Mouse (Mus musculus) hindbrain, embryonic 11.5 days (tissue): ENCODE data around the gene Chka. TPM values are rescaled to one million over a fixed set of nuclear protein-coding genes. Genes with fewer than 3 reads are reported as not detected.

Experiments
- ATAC-seq: fragments of 200-750 bp; cut with Nextera tagmentation; 2 replicates; pipeline ENCODE4 v1.8.0; 2017; ENCODE audit warnings: mild to moderate bottlenecking, moderate TSS enrichment, moderate library complexity; ENCODE audit not compliant: low FRiP score
- DNase-seq: peaks from one replicate; pipeline ENCODE4 v3.0.0-alpha.2; 2015; ENCODE audit warnings: low spot score
- H3K27ac ChIP-seq: fragments of 300-500 bp; sonication (generic); 2 replicates; pipeline ENCODE4 v1.5.1; 2014; ENCODE audit warnings: mild to moderate bottlenecking, low read depth, low read length
- H3K27me3 ChIP-seq: fragments of 300-500 bp; sonication (generic); 2 replicates; pipeline ENCODE4 v1.6.1; 2014; ENCODE audit warnings: mild to moderate bottlenecking, low read length, moderate library complexity, mixed read lengths; ENCODE audit not compliant: control insufficient read depth, insufficient read depth
- H3K36me3 ChIP-seq: fragments of 300-500 bp; sonication (generic); 2 replicates; pipeline ENCODE4 v1.6.1; 2014; ENCODE audit warnings: mild to moderate bottlenecking, low read length, moderate library complexity, mixed read lengths; ENCODE audit not compliant: control insufficient read depth, insufficient read depth
- H3K4me1 ChIP-seq: fragments of 300-500 bp; sonication (generic); replicated peaks from 2 replicates; pipeline ENCODE4 v1.6.1; 2014; ENCODE audit warnings: low read length, mixed read lengths; ENCODE audit not compliant: control insufficient read depth, insufficient read depth
- H3K4me2 ChIP-seq: fragments of 300-500 bp; sonication (generic); replicated peaks from 2 replicates; pipeline ENCODE4 v1.6.1; 2014; ENCODE audit warnings: mild to moderate bottlenecking, low read depth, low read length
- H3K4me3 ChIP-seq: fragments of 300-500 bp; sonication (generic); 2 replicates; pipeline ENCODE4 v1.5.1; 2014; ENCODE audit warnings: low read depth, low read length
- H3K9ac ChIP-seq: fragments of 300-500 bp; sonication (generic); 2 replicates; pipeline ENCODE4 v1.6.1; 2014; ENCODE audit warnings: low read depth, low read length
- H3K9me3 ChIP-seq: fragments of 300-500 bp; sonication (generic); 2 replicates; pipeline ENCODE4 v1.6.1; 2016; ENCODE audit warnings: low read length; ENCODE audit not compliant: control insufficient read depth
- WGBS: fragments of 180-500 bp; shearing (Covaris S2); extraction: QIAGEN DNeasy Blood & Tissue Kit; methylation state at CpG from one replicate; pipeline ENCODE4 v1.1.7; 2014; 5-methylcytosine and 5-hydroxymethylcytosine counted together
- polyA plus RNA-seq: library from polyadenylated mRNA; unstranded; fragments of >200 nt; fragmentation: Nextera tagmentation; extraction: Ambion mirVana; gene quantifications from 2 replicates; pipeline ENCODE4 v1.2.1, GENCODE M21; 2014

Chka gene
- polyA plus RNA-seq, 1 experiment from 2014 or later: 63.7 TPM

- Histone ChIP-seq H3K4me1 (peaks cover 2% of the 10 kb centered on the region; the same call in 1 of the 2 replicates), H3K9ac (no peak overlapping the region), H3K4me2 (no peak overlapping the region), H3K4me3 (no peak overlapping the region), H3K27ac (no peak overlapping the region), H3K9me3 (no peaks in the 10 kb centered on the region), H3K36me3 (no peaks in the 10 kb centered on the region), H3K27me3 (no peaks in the 10 kb centered on the region)
- 49% methylated on average over 5 of the region's 5 CpGs for whole genome bisulfite sequencing
- DNase-seq: no peak
- no peak for ATAC-seq
These were observed 1.5 kb upstream of the Chka start for GRCm38 (mm10) chr19:3850076-3850475.

DNA sequence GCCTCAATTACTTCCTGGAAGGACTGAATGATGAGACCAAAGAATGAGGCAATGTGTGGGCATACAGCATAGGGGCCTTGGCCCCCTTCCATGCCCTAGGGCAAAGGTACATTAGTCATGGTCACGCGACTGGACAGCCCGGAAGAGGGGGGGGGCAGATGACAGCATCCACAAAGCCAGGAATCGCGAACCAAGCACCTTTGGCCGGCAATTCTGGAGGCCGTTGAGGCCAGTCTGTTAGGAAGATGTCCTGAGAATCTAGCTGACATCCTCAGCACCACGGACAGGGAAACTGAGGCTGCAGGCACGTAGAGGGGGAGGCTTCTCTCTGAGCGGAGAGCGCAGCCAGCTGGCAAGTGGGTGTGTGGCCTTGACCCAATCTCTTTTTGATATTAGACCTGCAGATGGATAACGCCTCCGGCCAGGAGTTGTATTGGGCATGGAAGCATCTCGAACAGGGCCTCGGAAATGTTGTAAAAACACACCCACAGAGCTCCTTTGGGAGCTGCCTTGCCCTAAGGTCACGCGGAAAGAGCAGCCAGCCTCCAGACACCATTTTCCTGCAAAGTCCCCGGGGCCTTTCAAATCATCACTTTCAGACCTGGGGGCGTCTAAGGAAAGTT, 615 bp upstream of the Chka start:
- ATAC-seq (peak; percentile 18; the same call in 1 of the 2 replicates), DNase-seq (peak; percentile 47)
- H3K9me3 ChIP-seq: no peaks in the 10 kb centered on the region
- H3K4me1 ChIP-seq: peaks cover 4% of the 10 kb centered on the region; the same call in 1 of the 2 replicates
- 7% methylated on average over 19 of the region's 19 CpGs for WGBS
- no peaks in the 10 kb centered on the region for H3K36me3 ChIP-seq
- peak overlapping the region; percentile 31 for H3K9ac ChIP-seq
- H3K27me3 ChIP-seq: no peaks in the 10 kb centered on the region
- H3K4me3 ChIP-seq: peak overlapping the region; percentile 87
- peak overlapping the region; percentile 85 for H3K4me2 ChIP-seq
- H3K27ac ChIP-seq: peak overlapping the region; percentile 97; the same call in 1 of the 2 replicates

- WGBS: under 1% methylated on average over 65 of the region's 74 CpGs
- DNase-seq: no peak
- Histone ChIP-seq H3K27ac (peak overlapping the region; percentile 97), H3K27me3 (no peaks in the 10 kb centered on the region), H3K9ac (peak overlapping the region; percentile 89), H3K4me2 (peak overlapping the region; percentile 85), H3K4me1 (peaks cover 4% of the 10 kb centered on the region; the same call in 1 of the 2 replicates), H3K9me3 (no peaks in the 10 kb centered on the region), H3K36me3 (no peaks in the 10 kb centered on the region), H3K4me3 (peak overlapping the region; percentile 87)
- ATAC-seq: peak; percentile 16
These were observed 557 bp downstream of the Chka start for GRCm38 (mm10) chr19:3851979-3852681.

DNA sequence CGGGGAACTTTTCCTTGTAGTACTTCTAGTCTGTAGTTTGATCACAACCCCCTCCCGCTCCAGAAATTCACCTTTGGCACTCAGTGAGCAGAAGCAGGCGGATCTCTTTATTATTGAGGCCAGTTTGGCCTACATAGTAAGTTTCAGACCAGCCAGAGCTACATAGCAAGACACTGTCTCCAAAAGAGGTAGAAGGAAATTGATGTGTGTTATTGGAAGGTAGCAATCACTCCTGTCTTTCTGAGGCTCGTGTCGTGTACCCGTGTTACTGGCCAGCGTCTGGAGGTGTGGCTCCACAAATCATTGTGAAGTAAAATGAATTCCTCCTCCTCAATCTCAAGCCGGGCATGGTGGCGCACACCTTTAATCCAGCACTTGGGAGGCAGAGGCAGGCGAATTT, 1.5 kb downstream of the Chka start:
- no peaks in the 10 kb centered on the region for H3K9me3 ChIP-seq
- H3K9ac ChIP-seq: no peak overlapping the region
- peaks cover 4% of the 10 kb centered on the region; the same call in 1 of the 2 replicates for H3K4me1 ChIP-seq
- H3K4me2 ChIP-seq: peak overlapping the region; percentile 85
- H3K4me3 ChIP-seq: no peak overlapping the region; the same call in 1 of the 2 replicates
- no peaks in the 10 kb centered on the region for H3K27me3 ChIP-seq
- H3K27ac ChIP-seq: no peak overlapping the region
- no peak for DNase-seq
- 91% methylated on average over 10 of the region's 10 CpGs for WGBS
- no peaks in the 10 kb centered on the region for H3K36me3 ChIP-seq
- ATAC-seq: no peak

GRCm38 (mm10) chr19:3853891-3854290, 2.3 kb downstream of the Chka start:
- H3K36me3 ChIP-seq: no peaks in the 10 kb centered on the region
- H3K4me1 ChIP-seq: peaks cover 4% of the 10 kb centered on the region; the same call in 1 of the 2 replicates
- no peak for ATAC-seq
- 91% methylated on average over 1 of the region's 1 CpGs for WGBS
- no peak overlapping the region for H3K4me3 ChIP-seq
- H3K9me3 ChIP-seq: no peaks in the 10 kb centered on the region
- no peak overlapping the region for H3K27ac ChIP-seq
- H3K27me3 ChIP-seq: no peaks in the 10 kb centered on the region
- no peak for DNase-seq
- no peak overlapping the region for H3K4me2 ChIP-seq
- no peak overlapping the region for H3K9ac ChIP-seq

GRCm38 (mm10) chr19:3855091-3855490, 3.5 kb downstream of the Chka start:
- no peak for ATAC-seq
- DNase-seq: no peak
- Histone ChIP-seq H3K27ac (no peak overlapping the region), H3K36me3 (no peaks in the 10 kb centered on the region), H3K4me1 (peaks cover 4% of the 10 kb centered on the region; the same call in 1 of the 2 replicates), H3K4me3 (no peak overlapping the region), H3K9ac (no peak overlapping the region), H3K27me3 (no peaks in the 10 kb centered on the region), H3K9me3 (no peaks in the 10 kb centered on the region), H3K4me2 (no peak overlapping the region)
- 70% methylated on average over 6 of the region's 6 CpGs for WGBS

- Histone ChIP-seq H3K4me1 (peaks cover 3% of the 10 kb centered on the region; the same call in 1 of the 2 replicates), H3K9ac (no peak overlapping the region), H3K27me3 (no peaks in the 10 kb centered on the region), H3K4me2 (no peak overlapping the region), H3K4me3 (no peak overlapping the region), H3K36me3 (no peaks in the 10 kb centered on the region), H3K27ac (no peak overlapping the region), H3K9me3 (no peaks in the 10 kb centered on the region)
- WGBS: 32% methylated on average over 4 of the region's 4 CpGs
- DNase-seq (no peak), ATAC-seq (no peak)
These were observed 4.0 kb downstream of the Chka start for GRCm38 (mm10) chr19:3855601-3856000.

GRCm38 (mm10) chr19:3857220-3857619, 5.6 kb downstream of the Chka start:
- H3K4me1 ChIP-seq: 0 out of 2 replicates have a peak, but pooled peaks cover 2% of the 10 kb centered on the region
- no peaks in the 10 kb centered on the region for H3K27me3 ChIP-seq
- no peak overlapping the region for H3K4me2 ChIP-seq
- H3K36me3 ChIP-seq: no peaks in the 10 kb centered on the region
- WGBS: 88% methylated on average over 3 of the region's 3 CpGs
- no peak overlapping the region for H3K9ac ChIP-seq
- DNase-seq (no peak), ATAC-seq (no peak)
- H3K27ac ChIP-seq: no peak overlapping the region
- no peak overlapping the region for H3K4me3 ChIP-seq
- H3K9me3 ChIP-seq: no peaks in the 10 kb centered on the region

GRCm38 (mm10) chr19:3862713-3863112, 11.1 kb downstream of the Chka start:
- DNase-seq: no peak
- H3K27ac ChIP-seq: no peak overlapping the region

More at GRCm38 (mm10) chr19:3862713-3863112, 11.1 kb downstream of the Chka start:
- no peak overlapping the region for H3K9ac ChIP-seq
- H3K27me3 ChIP-seq: no peaks in the 10 kb centered on the region
- H3K36me3 ChIP-seq: no peaks in the 10 kb centered on the region
- H3K4me1 ChIP-seq: no peaks in the 10 kb centered on the region
- ATAC-seq: no peak
- no peaks in the 10 kb centered on the region for H3K9me3 ChIP-seq
- H3K4me3 ChIP-seq: no peak overlapping the region
- no peak overlapping the region for H3K4me2 ChIP-seq
- 88% methylated on average over 2 of the region's 2 CpGs for WGBS
